ENCODE assay signal across 14 mouse cellular contexts in genomic region chr8:26972801-26973200, GRCm38 (mm10). TPM values are rescaled to one million over a fixed set of nuclear protein-coding genes. Genes with fewer than 3 reads are reported as not detected.
DNase-seq lines count a peak whose midpoint lies in the region; ATAC-seq and TF ChIP-seq lines count a peak whose summit lies in the region.
"Had no signal": no experiment of that assay in that cellular context is flagged by ENCODE, and none has a peak within 500 bp of the region (broad histone marks: within the 10 kb centered on the region; RNA-seq: fewer than 3 reads in every experiment).

No protein-coding gene starts in this region.

- no peak overlapping the region for H3K4me3 ChIP-seq in heart, embryonic 10.5 days
- H3K4me3 ChIP-seq in lung, adult 2 months (replicated peaks; ENCODE audit: extremely low read depth, low read depth, low read length), result no peak overlapping the region
- no peak overlapping the region for H3K4me3 ChIP-seq in stomach, postnatal 0 days (ENCODE audit: low read depth, low read length)
- H3K4me3 ChIP-seq: forebrain, embryonic 10.5 days; limb, embryonic 13.5 days had no signal

- H3K27me3 ChIP-seq in heart, embryonic 10.5 days (ENCODE audit: insufficient read depth, poor library complexity, severe bottlenecking), result peaks cover 28% of the 10 kb centered on the region
- H3K27me3 ChIP-seq in stomach, postnatal 0 days (ENCODE audit: control insufficient read depth, insufficient read depth, low read length), result no peaks in the 10 kb centered on the region
- H3K27me3 ChIP-seq: CH12.LX had no signal

- no peak for TF ChIP-seq POLR2A in lung, adult 2 months (IDR thresholded peaks at IDR 0.05; ENCODE audit: borderline replicate concordance, extremely low read depth, low read depth, low read length)

- H3K9ac ChIP-seq in stomach, postnatal 0 days (ENCODE audit: low read length), result no peak overlapping the region
- H3K9ac ChIP-seq: limb, embryonic 13.5 days; lung, embryonic 14.5 days had no signal

- no peaks in the 10 kb centered on the region for H3K36me3 ChIP-seq in heart, embryonic 10.5 days
- H3K36me3 ChIP-seq in stomach, postnatal 0 days (ENCODE audit: control insufficient read depth, insufficient read depth, low read length), result no peaks in the 10 kb centered on the region
- H3K36me3 ChIP-seq: forebrain, embryonic 10.5 days; limb, embryonic 13.5 days had no signal

- TF ChIP-seq EP300 in stomach, postnatal 0 days (optimal IDR thresholded peaks at IDR 0.05), result no peak

- intact Hi-C loops in gastrocnemius, postnatal 14 days (cut with DNase I; ENCODE audit: low total_unique reads), result loop anchor here (1.0 kb wide), 1 partner anchor 106 kb away; no protein-coding TSS in a partner anchor

- no peak for ATAC-seq in stomach, postnatal 0 days (ENCODE audit: low FRiP score, low TSS enrichment)
- ATAC-seq: hindbrain, postnatal 0 days had no signal

- H3K4me1 ChIP-seq in heart, embryonic 10.5 days, result peaks cover 47% of the 10 kb centered on the region
- H3K4me1 ChIP-seq in lung, adult 2 months (ENCODE audit: control insufficient read depth, insufficient read depth, low read length), result no peaks in the 10 kb centered on the region
- 0 out of 2 replicates have a peak, but pooled peaks cover 8% of the 10 kb centered on the region for H3K4me1 ChIP-seq in stomach, postnatal 0 days (replicated peaks; ENCODE audit: control insufficient read depth, insufficient read depth)

- H3K4me2 ChIP-seq in stomach, postnatal 0 days (replicated peaks; ENCODE audit: low read depth), result no peak overlapping the region
- H3K4me2 ChIP-seq: lung, embryonic 14.5 days had no signal

- WGBS in heart, embryonic 10.5 days, result 31% methylated on average over 5 of the region's 5 CpGs
- WGBS in lung, adult 2 months, result 50% methylated on average over 5 of the region's 5 CpGs
- WGBS in stomach, postnatal 0 days, result 44% methylated on average over 5 of the region's 5 CpGs

- no peak overlapping the region for H3K27ac ChIP-seq in heart, embryonic 10.5 days
- 0 out of 2 replicates have a peak overlapping the region, but pooled peaks have one; percentile 3 for H3K27ac ChIP-seq in stomach, postnatal 0 days (replicated peaks)
- H3K27ac ChIP-seq: hindbrain, postnatal 0 days; limb, embryonic 13.5 days had no signal

- TF ChIP-seq CTCF in lung, adult 2 months (IDR thresholded peaks at IDR 0.05; ENCODE audit: insufficient read depth, low read length), result no peak
- no peak for TF ChIP-seq CTCF in stomach, postnatal 0 days (IDR thresholded peaks at IDR 0.05; ENCODE audit: low read depth)

- peak; percentile 94 for DNase-seq in heart, adult 11 months
- DNase-seq in heart, embryonic 10.5 days (ENCODE audit: low spot score), result no peak
- DNase-seq in lung, postnatal 36 days, result peak; percentile 34
- no peak for DNase-seq in lung, adult 2 months
- peak; percentile 62 for DNase-seq in gastrocnemius, postnatal 14 days
- peak; percentile 44 for DNase-seq in stomach, postnatal 0 days (ENCODE audit: low spot score)
- no peak for DNase-seq in left cerebral cortex, adult 11 months (ENCODE audit: low spot score)
- no peak for DNase-seq in cerebellum, adult 18-20 months
- DNase-seq: layer of hippocampus, adult 9-11 months; lung, embryonic 14.5 days had no signal

- H3K9me3 ChIP-seq in heart, embryonic 10.5 days, result no peaks in the 10 kb centered on the region
- no peaks in the 10 kb centered on the region for H3K9me3 ChIP-seq in stomach, postnatal 0 days (ENCODE audit: control insufficient read depth, low read length)
- H3K9me3 ChIP-seq: forebrain, embryonic 10.5 days; limb, embryonic 13.5 days had no signal

RNA-seq across cellular contexts. Expression of gene Zfp703, which starts 4.3 kb away (rescaled TPM):
- polyA plus RNA-seq in heart, embryonic 10.5 days (2016; fragmentation: Nextera tagmentation; extraction: Ambion mirVana), result 6.1 and 10.9 TPM in 2 replicates
- 50.2 and 58.9 TPM in 2 replicates for polyA plus RNA-seq in lung, adult 2 months (2012; rRNA removed)
- 10 to 100 TPM; 23.4 to 34.4 TPM for total RNA-seq in gastrocnemius, postnatal 14 days (2021)
- polyA plus RNA-seq in stomach, postnatal 0 days (2015; fragmentation: Nextera tagmentation; extraction: Ambion mirVana), result 11.5 and 12.7 TPM in 2 replicates

Comparison
In these comparisons a context has a peak if more than half of its experiments do, and no peak if none do; other contexts are left out.
1. DNase-seq: peak in heart, adult 11 months (single experiment), lung, postnatal 36 days (single experiment), gastrocnemius, postnatal 14 days (single experiment) and stomach, postnatal 0 days (single experiment); none in heart, embryonic 10.5 days (single experiment), lung, adult 2 months (single experiment), left cerebral cortex, adult 11 months (single experiment) and cerebellum, adult 18-20 months (0 of 2).